In the genomic region with DNA sequence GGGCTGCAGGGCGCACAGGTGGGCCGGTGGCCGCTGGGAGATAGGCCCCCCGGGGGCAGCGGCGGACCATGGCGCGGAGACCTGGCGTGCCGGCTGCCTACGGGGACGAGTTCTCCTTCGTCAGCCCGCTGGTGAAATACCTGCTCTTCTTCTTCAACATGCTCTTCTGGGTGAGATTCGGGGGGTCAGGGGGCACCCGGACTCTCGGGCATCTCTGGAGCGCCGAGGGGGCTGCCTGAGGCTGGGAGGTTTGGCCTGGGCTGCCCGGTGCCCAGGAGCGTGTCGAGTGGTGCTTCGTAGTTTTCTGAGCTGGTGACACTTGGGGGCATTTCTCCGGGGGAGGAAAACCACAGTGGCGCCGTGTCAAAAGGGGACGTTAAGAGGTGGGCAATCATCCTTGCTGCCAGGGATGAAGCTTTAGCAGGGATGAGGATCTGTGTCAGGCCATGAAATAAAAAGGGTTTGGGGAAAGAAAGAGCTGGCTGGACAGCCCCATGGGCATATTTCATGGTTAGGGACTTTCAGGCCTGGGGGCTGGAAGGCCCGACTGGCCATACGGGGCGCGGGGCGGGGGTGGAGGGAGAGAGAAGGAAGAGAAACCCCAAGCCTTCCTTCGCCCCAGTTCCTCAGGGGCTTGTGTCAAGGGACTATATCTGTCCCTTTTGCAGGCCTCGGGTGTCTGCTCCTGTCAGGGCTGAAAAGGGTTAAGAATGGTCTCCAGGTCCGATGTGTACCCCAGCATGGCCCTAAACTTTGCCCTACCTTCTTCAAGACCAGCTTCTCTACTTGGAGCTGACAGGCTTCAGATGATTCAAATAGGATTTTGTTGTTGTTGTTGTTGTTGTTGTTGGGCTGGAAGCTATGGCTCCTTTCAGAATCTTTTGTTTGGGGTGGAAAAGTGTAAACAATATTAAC, we compare ENCODE assay signal across 8 mouse cellular contexts. TPM values are rescaled to one million over a fixed set of nuclear protein-coding genes. Genes with fewer than 3 reads are reported as not detected.
DNase-seq lines count a peak whose midpoint lies in the region; ATAC-seq and TF ChIP-seq lines count a peak whose summit lies in the region.

No protein-coding gene starts in this region.

- no peak for DNase-seq in heart, adult 9 months (ENCODE audit: low spot score in 2 of 2)
- no peak for DNase-seq in ES-E14 (ENCODE audit: low read depth, low spot score)
- no peak for DNase-seq in layer of hippocampus, adult 11-12 months (ENCODE audit: low spot score)
- no peak for DNase-seq in thymus, postnatal 14 days
- DNase-seq in spleen, postnatal 14 days (ENCODE audit: low spot score in 2 of 2) = no peak

- H3K9me3 ChIP-seq in heart, embryonic 13.5 days = no peaks in the 10 kb centered on the region
- H3K9me3 ChIP-seq in ES-E14 (ENCODE audit: control insufficient read depth, insufficient read depth, low read depth, low read length) = no peaks in the 10 kb centered on the region
- H3K9me3 ChIP-seq in forebrain, embryonic 16.5 days (ENCODE audit: control insufficient read depth, low read length) = no peaks in the 10 kb centered on the region
- no peaks in the 10 kb centered on the region for H3K9me3 ChIP-seq in liver, embryonic 12.5 days (replicated peaks)

- H3K36me3 ChIP-seq in heart, embryonic 13.5 days = no peaks in the 10 kb centered on the region
- H3K36me3 ChIP-seq in ES-E14 (ENCODE audit: control insufficient read depth, insufficient read depth, low read length, poor library complexity, severe bottlenecking) = no peaks in the 10 kb centered on the region
- no peaks in the 10 kb centered on the region for H3K36me3 ChIP-seq in forebrain, embryonic 16.5 days (ENCODE audit: control insufficient read depth, insufficient read depth)
- peaks cover 26% of the 10 kb centered on the region for H3K36me3 ChIP-seq in liver, embryonic 12.5 days

- in situ Hi-C loops in ES-E14 (cut with MboI; ENCODE audit: low sequenced_read_pairs in 2 of 2, unreplicated experiment in 2 of 2) = no loop called here

- H3K27ac ChIP-seq in heart, embryonic 13.5 days (replicated peaks) = no peak overlapping the region
- no peak overlapping the region for H3K27ac ChIP-seq in ES-E14 (ENCODE audit: insufficient read depth, low read depth, low read length, poor library complexity, severe bottlenecking)
- no peak overlapping the region for H3K27ac ChIP-seq in forebrain, embryonic 16.5 days (ENCODE audit: low read length)
- H3K27ac ChIP-seq in liver, embryonic 12.5 days = peak overlapping the region; percentile 98

- no peak for ATAC-seq in heart, embryonic 13.5 days (ENCODE audit: extremely low read depth, insufficient number of reproducible peaks, low FRiP score, low TSS enrichment)
- ATAC-seq in forebrain, embryonic 16.5 days = peak; percentile 36
- ATAC-seq in liver, embryonic 12.5 days = no peak

- H3K9ac ChIP-seq in heart, embryonic 13.5 days = peak overlapping the region; percentile 89
- peak overlapping the region; percentile 58 for H3K9ac ChIP-seq in ES-E14 (ENCODE audit: insufficient read depth, low read depth, low read length, poor library complexity, severe bottlenecking)
- peak overlapping the region; percentile 78 for H3K9ac ChIP-seq in forebrain, embryonic 16.5 days (replicated peaks; ENCODE audit: low read depth, low read length)
- H3K9ac ChIP-seq in liver, embryonic 12.5 days = peak overlapping the region; percentile 100

- 6% methylated on average over 35 of the region's 35 CpGs for WGBS in heart, embryonic 13.5 days
- WGBS in forebrain, embryonic 16.5 days = 3% methylated on average over 30 of the region's 35 CpGs
- WGBS in liver, embryonic 12.5 days (ENCODE audit: insufficient replicate concordance) = 3% methylated on average over 35 of the region's 35 CpGs

- peak overlapping the region; percentile 99 for H3K4me2 ChIP-seq in heart, embryonic 13.5 days
- peak overlapping the region; percentile 99 for H3K4me2 ChIP-seq in forebrain, embryonic 16.5 days (ENCODE audit: low read length)
- peak overlapping the region; percentile 89 for H3K4me2 ChIP-seq in liver, embryonic 12.5 days

- H3K27me3 ChIP-seq in heart, embryonic 13.5 days (replicated peaks) = peaks cover 47% of the 10 kb centered on the region
- H3K27me3 ChIP-seq in forebrain, embryonic 16.5 days (replicated peaks; ENCODE audit: control insufficient read depth, insufficient read depth, low read length) = peaks cover 5% of the 10 kb centered on the region
- H3K27me3 ChIP-seq in liver, embryonic 12.5 days (replicated peaks) = peaks cover 38% of the 10 kb centered on the region

- peaks cover 12% of the 10 kb centered on the region for H3K4me1 ChIP-seq in heart, embryonic 13.5 days
- no peaks in the 10 kb centered on the region for H3K4me1 ChIP-seq in ES-E14 (ENCODE audit: control insufficient read depth in 2 of 2, insufficient read depth in 2 of 2, low read length in 2 of 2, poor library complexity in 1 of 2)
- H3K4me1 ChIP-seq in forebrain, embryonic 16.5 days (replicated peaks; ENCODE audit: control insufficient read depth, insufficient read depth, low read length) = peaks cover 9% of the 10 kb centered on the region
- peaks cover 54% of the 10 kb centered on the region for H3K4me1 ChIP-seq in liver, embryonic 12.5 days

- peak overlapping the region; percentile 86 for H3K4me3 ChIP-seq in heart, embryonic 13.5 days
- peak overlapping the region; percentile 78 for H3K4me3 ChIP-seq in ES-E14 (ENCODE audit: insufficient read depth in 1 of 2, low read depth in 1 of 2, low read length in 2 of 2, poor library complexity in 1 of 2, severe bottlenecking in 1 of 2)
- peak overlapping the region; percentile 83 for H3K4me3 ChIP-seq in forebrain, embryonic 16.5 days (replicated peaks; ENCODE audit: low read length)
- H3K4me3 ChIP-seq in liver, embryonic 12.5 days = peak overlapping the region; percentile 97

TF ChIP-seq in ES-E14, 5 proteins besides CTCF, POLR2A, EP300 and RAD21:
- no peak for TF ChIP-seq HCFC1 (IDR thresholded peaks at IDR 0.05; ENCODE audit: borderline replicate concordance, insufficient read depth, low read length)
- no peak for TF ChIP-seq ZNF384 (IDR thresholded peaks at IDR 0.05; ENCODE audit: low read depth, low read length)
- no peak for TF ChIP-seq CHD2 (IDR thresholded peaks at IDR 0.05; ENCODE audit: low read depth, low read length)
- TF ChIP-seq MAFK (IDR thresholded peaks at IDR 0.05; ENCODE audit: insufficient read depth, low read depth, low read length) = no peak
- no peak for TF ChIP-seq ZC3H11A (IDR thresholded peaks at IDR 0.05; ENCODE audit: borderline replicate concordance, low read depth, low read length)

RNA-seq across cellular contexts. Expression of gene Tspan33, which starts 0.6 kb away (rescaled TPM):
- polyA plus RNA-seq in heart, embryonic 13.5 days (2015; fragmentation: Nextera tagmentation; extraction: Ambion mirVana) = 5.8 and 9.4 TPM in 2 replicates
- total RNA-seq in ES-E14 (2012; rRNA removed) = 5.7 and 7.9 TPM in 2 replicates
- polyA plus RNA-seq in forebrain, embryonic 16.5 days (2015; fragmentation: Nextera tagmentation; extraction: Ambion mirVana) = 4.7 and 6.1 TPM in 2 replicates
- polyA plus RNA-seq in liver, embryonic 12.5 days (2016; fragmentation: Nextera tagmentation; extraction: Ambion mirVana) = 197 and 203 TPM in 2 replicates

RNA-seq across cellular contexts. Expression of gene Smo, which starts 40.7 kb away (rescaled TPM):
- polyA plus RNA-seq in heart, embryonic 13.5 days (2015; fragmentation: Nextera tagmentation; extraction: Ambion mirVana) = 16.4 and 17.4 TPM in 2 replicates
- total RNA-seq in ES-E14 (2012; rRNA removed) = 25.7 and 27.3 TPM in 2 replicates
- polyA plus RNA-seq in forebrain, embryonic 16.5 days (2015; fragmentation: Nextera tagmentation; extraction: Ambion mirVana) = 11.5 and 11.7 TPM in 2 replicates
- polyA plus RNA-seq in liver, embryonic 12.5 days (2016; fragmentation: Nextera tagmentation; extraction: Ambion mirVana) = 10.4 and 11.1 TPM in 2 replicates

Comparison
In these comparisons a context has a peak if more than half of its experiments do, and no peak if none do; other contexts are left out.
1. RNA of gene Tspan33, which starts 0.6 kb away (polyA plus RNA-seq): 197 to 203 TPM in liver, embryonic 12.5 days; 4.7 to 6.1 TPM in forebrain, embryonic 16.5 days and 5.8 to 9.4 TPM in heart, embryonic 13.5 days; every median in the first group is over 10 times any median in the second.
2. Peak in every context shown above with its lines, with median percentiles within 50 percentile points of each other: H3K4me2 ChIP-seq, H3K4me3 ChIP-seq and H3K9ac ChIP-seq.